Mouse (Mus musculus) G1E (cell line): ENCODE results near the gene Epha2.

Experiments used
- CTCF ChIP-seq: IDR thresholded peaks from 2 replicates; pipeline ENCODE4 v1.5.1; 2012; ENCODE audit warnings: low read depth, low read length, inconsistent platforms, mixed read lengths
- GATA1 ChIP-seq: IDR thresholded peaks from 2 replicates; pipeline ENCODE4 v1.6.1; 2012; ENCODE audit warnings: borderline replicate concordance, low read length, inconsistent platforms, mixed read lengths
- GATA2 ChIP-seq: IDR thresholded peaks from 2 replicates; pipeline ENCODE4 v1.6.1; 2012; ENCODE audit warnings: low read depth, low read length, inconsistent platforms, borderline replicate concordance
- POLR2AphosphoS5 ChIP-seq: IDR thresholded peaks from 2 replicates; pipeline ENCODE4 v1.6.1; 2012; ENCODE audit warnings: low read depth, low read length, inconsistent platforms; ENCODE audit not compliant: insufficient replicate concordance

DNA sequence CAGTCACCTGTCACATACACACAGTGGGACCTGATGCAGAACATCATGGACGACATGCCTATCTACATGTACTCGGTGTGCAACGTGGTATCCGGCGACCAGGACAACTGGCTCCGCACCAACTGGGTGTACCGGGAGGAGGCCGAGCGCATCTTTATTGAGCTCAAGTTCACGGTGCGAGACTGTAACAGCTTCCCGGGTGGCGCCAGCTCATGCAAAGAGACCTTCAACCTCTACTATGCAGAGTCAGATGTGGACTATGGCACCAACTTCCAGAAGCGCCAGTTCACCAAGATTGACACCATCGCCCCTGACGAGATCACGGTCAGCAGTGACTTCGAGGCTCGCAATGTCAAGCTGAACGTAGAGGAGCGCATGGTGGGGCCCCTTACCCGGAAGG, 7.3 kb downstream of the Epha2 start:
- no peak for TF ChIP-seq POLR2AphosphoS5
- TF ChIP-seq GATA1 = no peak
- TF ChIP-seq CTCF = no peak
- no peak for TF ChIP-seq GATA2
